Mouse (Mus musculus) heart, adult 2 months (tissue): ENCODE results near the gene Glra4.

Experiments used
- CTCF ChIP-seq: fragments of 200-600 bp; IDR thresholded peaks from 2 replicates; pipeline ENCODE4 v1.8.1; 2022; ENCODE audit warnings: antibody characterized with exemption, mild to moderate bottlenecking, moderate library complexity
- EP300 ChIP-seq: fragments of 200-500 bp; IDR thresholded peaks from 2 replicates; pipeline ENCODE4 v1.6.1; 2011; ENCODE audit warnings: low read depth, low read length, control low read depth; ENCODE audit not compliant: insufficient read depth
- POLR2A ChIP-seq: fragments of 200-500 bp; IDR thresholded peaks from 2 replicates; pipeline ENCODE4 v1.6.1; 2011; ENCODE audit warnings: mild to moderate bottlenecking, low read depth, low read length, control low read depth; ENCODE audit not compliant: insufficient read depth

- TF ChIP-seq POLR2A (peak; percentile 3; the same call in 1 of the 2 replicates), EP300 (no peak), CTCF (no peak)
Observed at GRCm38 (mm10) chrX:136708168-136708681, 71.7 kb downstream of the Glra4 start.
